Mouse (Mus musculus): Measurements from ENCODE around the gene Trpt1. TPM values are rescaled to one million over a fixed set of nuclear protein-coding genes. Genes with fewer than 3 reads are reported as not detected.

The Trpt1 gene
- total RNA-seq (2015) (1.4 and 2.2 TPM in 2 replicates), total RNA-seq (2017) (0.08 and 0.81 TPM in 2 replicates)

GRCm38 (mm10) chr19:6996006-6996405 is at the start of gene Trpt1, which contains the start of gene Nudt22:
Gene Trpt1 (plus strand): TSS chr19:6996131.
Gene Nudt22 (minus strand): TSS chr19:6996117.
- ATAC-seq (replicated peaks; ENCODE audit: poor library complexity) = peak; percentile 69

- ATAC-seq (replicated peaks; ENCODE audit: poor library complexity) = no peak
Measured at GRCm38 (mm10) chr19:6947742-6948141, 48.2 kb upstream of the Trpt1 start.

GRCm38 (mm10) chr19:6948186-6948585 is 47.7 kb upstream of the Trpt1 start:
- no peak for ATAC-seq (replicated peaks; ENCODE audit: poor library complexity)

GRCm38 (mm10) chr19:6949532-6949931 is 46.4 kb upstream of the Trpt1 start:
- ATAC-seq (replicated peaks; ENCODE audit: poor library complexity) = no peak

GRCm38 (mm10) chr19:6949951-6950350 is 46.0 kb upstream of the Trpt1 start:
- no peak for ATAC-seq (replicated peaks; ENCODE audit: poor library complexity)

GRCm38 (mm10) chr19:6950613-6951153 is 45.2 kb upstream of the Trpt1 start:
- 0 out of 2 replicates have a peak, but pooled peaks have one; percentile 12 for ATAC-seq (replicated peaks; ENCODE audit: poor library complexity)

GRCm38 (mm10) chr19:6951381-6951968 is 44.5 kb upstream of the Trpt1 start:
- ATAC-seq (replicated peaks; ENCODE audit: poor library complexity) = peak; percentile 75

- peak; percentile 40 for ATAC-seq (replicated peaks; ENCODE audit: poor library complexity)
Measured at GRCm38 (mm10) chr19:6951994-6952711, 43.8 kb upstream of the Trpt1 start.

- ATAC-seq (replicated peaks; ENCODE audit: poor library complexity) = no peak
Measured at GRCm38 (mm10) chr19:6952712-6953037, 43.3 kb upstream of the Trpt1 start.

- ATAC-seq (replicated peaks; ENCODE audit: poor library complexity) = no peak
Measured at GRCm38 (mm10) chr19:6954046-6954445, 41.9 kb upstream of the Trpt1 start.

GRCm38 (mm10) chr19:6955424-6955823 is 40.5 kb upstream of the Trpt1 start:
- ATAC-seq (replicated peaks; ENCODE audit: poor library complexity) = no peak

- no peak for ATAC-seq (replicated peaks; ENCODE audit: poor library complexity)
Measured at GRCm38 (mm10) chr19:6956461-6956860, 39.5 kb upstream of the Trpt1 start.

- ATAC-seq (replicated peaks; ENCODE audit: poor library complexity) = no peak
Measured at GRCm38 (mm10) chr19:6968491-6969271, 27.2 kb upstream of the Trpt1 start.

GRCm38 (mm10) chr19:6969291-6969664 is 26.7 kb upstream of the Trpt1 start:
- no peak for ATAC-seq (replicated peaks; ENCODE audit: poor library complexity)

- ATAC-seq (replicated peaks; ENCODE audit: poor library complexity) = peak; percentile 51
Measured at GRCm38 (mm10) chr19:6969665-6970381, 26.1 kb upstream of the Trpt1 start.

- no peak for ATAC-seq (replicated peaks; ENCODE audit: poor library complexity)
Measured at GRCm38 (mm10) chr19:6970460-6971085, 25.4 kb upstream of the Trpt1 start.

- ATAC-seq (replicated peaks; ENCODE audit: poor library complexity) = no peak
Measured at GRCm38 (mm10) chr19:6971644-6972043, 24.3 kb upstream of the Trpt1 start.

- no peak for ATAC-seq (replicated peaks; ENCODE audit: poor library complexity)
Measured at GRCm38 (mm10) chr19:6972247-6972917, 23.5 kb upstream of the Trpt1 start.

- ATAC-seq (replicated peaks; ENCODE audit: poor library complexity) = no peak
Measured at GRCm38 (mm10) chr19:6973581-6974190, 22.2 kb upstream of the Trpt1 start.

All from megakaryocyte progenitor cell, adult 5-6 weeks (primary cell).